In genomic region chr1:23520113-23520512, GRCm38 (mm10) we compare ENCODE assay signal across 17 mouse cellular contexts.
DNase-seq lines count a peak whose midpoint lies in the region; TF ChIP-seq lines count a peak whose summit lies in the region.
"Had no signal": no experiment of that assay in that cellular context is flagged by ENCODE, and none has a peak within 500 bp of the region (broad histone marks: within the 10 kb centered on the region; RNA-seq: fewer than 3 reads in every experiment).

No protein-coding gene starts in this region.

- no peak for TF ChIP-seq CTCF in brain, embryonic 14.5 days (IDR thresholded peaks at IDR 0.05; ENCODE audit: borderline replicate concordance, extremely low read depth, insufficient read depth, insufficient read length)

- no peak for TF ChIP-seq POLR2A in brain, embryonic 14.5 days (IDR thresholded peaks at IDR 0.05; ENCODE audit: borderline replicate concordance, extremely low read depth, insufficient read depth, insufficient read length, poor library complexity, severe bottlenecking)

- DNase-seq in cerebellum, adult 9-10 months: peak; percentile 14
- DNase-seq in cerebellum, adult 11 months: no peak
- peak; percentile 24 for DNase-seq in brain, embryonic 14.5 days (ENCODE audit: low read depth)
- peak; percentile 10 for DNase-seq in hindlimb bud, embryonic 11.5 days (ENCODE audit: extremely low spot score, low read depth, low spot score)
- DNase-seq in embryo, embryonic 10.5 days (ENCODE audit: low spot score): no peak
- DNase-seq in ovary, postnatal 36 days (ENCODE audit: low spot score): no peak
- DNase-seq: adrenal gland, postnatal 10 days; adrenal gland, postnatal 36 days; B cell, adult 2 months; cerebellum, postnatal 25 days; embryo, embryonic 11 days; gastrocnemius, postnatal 10 days; gastrocnemius, postnatal 36 days; heart, adult 11 months; heart, postnatal 10 days; heart, postnatal 36 days; kidney, adult 18-20 months had no signal

Comparison
In these comparisons a context has a peak if more than half of its experiments do, and no peak if none do; other contexts are left out.
1. DNase-seq: peak in cerebellum, adult 9-10 months (single experiment), brain, embryonic 14.5 days (single experiment) and hindlimb bud, embryonic 11.5 days (single experiment); none in cerebellum, adult 11 months (single experiment), embryo, embryonic 10.5 days (single experiment) and ovary, postnatal 36 days (single experiment).